Mouse (Mus musculus) kidney, adult 2 months (tissue): ENCODE results near the gene Hamp.

ENCODE experiments used
- CTCF ChIP-seq: fragments of 200-500 bp; conservative IDR thresholded peaks from 2 replicates; pipeline ENCODE4 v1.5.1; 2011; ENCODE audit warnings: low read depth, mild to moderate bottlenecking, control low read depth, low read length, moderate library complexity, mixed read lengths; ENCODE audit not compliant: insufficient read depth, insufficient read length
- POLR2A ChIP-seq: fragments of 200-500 bp; IDR thresholded peaks from one replicate; pipeline ENCODE4 v1.6.1; 2011; ENCODE audit warnings: low read depth, low read length, control low read depth

GRCm38 (mm10) chr7:30955584-30956356, 11.9 kb upstream of the Hamp start:
- peak; percentile 67 for TF ChIP-seq CTCF
- peak; percentile 42 for TF ChIP-seq POLR2A
